Mouse (Mus musculus) retina, adult 2 months (tissue): ENCODE results near the gene Klf7.

Source experiments
- DNase-seq: peaks from one replicate; pipeline ENCODE4 v3.0.0-alpha.2; 2012; ENCODE audit warnings: low read depth, low spot score

Gene Klf7

GRCm38 (mm10) chr1:64032502-64033231 lies 89.4 kb downstream of the Klf7 start:
- DNase-seq, result no peak

GRCm38 (mm10) chr1:64021986-64022385 lies 100.1 kb downstream of the Klf7 start:
- no peak for DNase-seq

GRCm38 (mm10) chr1:64020672-64021635 lies 101.1 kb downstream of the Klf7 start:
- DNase-seq, result no peak

GRCm38 (mm10) chr1:64019127-64019635 lies 102.9 kb downstream of the Klf7 start:
- no peak for DNase-seq

- no peak for DNase-seq
These were observed 103.5 kb downstream of the Klf7 start for GRCm38 (mm10) chr1:64018466-64019077.

- no peak for DNase-seq
These were observed 108.0 kb downstream of the Klf7 start for GRCm38 (mm10) chr1:64014091-64014490.

GRCm38 (mm10) chr1:64008994-64009393 lies 113.1 kb downstream of the Klf7 start:
- DNase-seq, result no peak

GRCm38 (mm10) chr1:64008031-64008430 lies 114.1 kb downstream of the Klf7 start:
- no peak for DNase-seq

- no peak for DNase-seq
These were observed 116.9 kb downstream of the Klf7 start for GRCm38 (mm10) chr1:64005194-64005593.

- no peak for DNase-seq
These were observed 118.4 kb downstream of the Klf7 start for GRCm38 (mm10) chr1:64003525-64004291.

- no peak for DNase-seq
These were observed 120.0 kb downstream of the Klf7 start for GRCm38 (mm10) chr1:64002036-64002435.

GRCm38 (mm10) chr1:64000597-64000996 lies 121.5 kb downstream of the Klf7 start:
- no peak for DNase-seq

GRCm38 (mm10) chr1:63999481-63999880 lies 122.6 kb downstream of the Klf7 start:
- no peak for DNase-seq

- DNase-seq, result no peak
These were observed 123.2 kb downstream of the Klf7 start for GRCm38 (mm10) chr1:63998901-63999300.

GRCm38 (mm10) chr1:63998139-63998538 lies 123.9 kb downstream of the Klf7 start:
- no peak for DNase-seq

- no peak for DNase-seq
These were observed 126.3 kb downstream of the Klf7 start for GRCm38 (mm10) chr1:63995828-63996227.

GRCm38 (mm10) chr1:63995137-63995492 lies 127.0 kb downstream of the Klf7 start:
- no peak for DNase-seq

- DNase-seq, result no peak
These were observed 127.6 kb downstream of the Klf7 start for GRCm38 (mm10) chr1:63994248-63995136.

GRCm38 (mm10) chr1:63992506-63992905 lies 129.6 kb downstream of the Klf7 start:
- no peak for DNase-seq

GRCm38 (mm10) chr1:63990416-63990815 lies 131.7 kb downstream of the Klf7 start:
- DNase-seq, result no peak
